ENCODE assay signal across 19 mouse cellular contexts in the genomic region with DNA sequence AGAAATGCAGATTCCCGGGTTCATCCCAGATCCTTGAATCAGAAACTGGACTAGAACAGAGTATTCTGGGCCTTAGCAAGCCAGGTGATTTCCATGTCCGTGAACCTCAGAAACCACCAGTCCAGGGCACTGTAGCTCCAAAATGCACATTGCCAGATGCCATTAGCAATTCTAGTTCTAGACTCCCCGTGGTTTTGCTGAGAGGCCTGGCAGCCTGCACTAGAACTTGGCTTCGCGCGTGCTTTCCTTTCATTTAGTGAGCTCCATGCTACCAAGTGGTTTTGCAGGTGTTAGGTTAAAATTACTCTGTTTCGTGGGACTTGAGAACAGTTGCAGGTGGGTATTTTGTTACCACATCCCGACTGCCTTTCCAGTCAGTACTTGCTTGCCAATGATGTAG.
A peak's percentile ranks its signal among the peaks of the same experiment; 100 is the strongest.
DNase-seq lines count a peak whose midpoint lies in the region; ATAC-seq and TF ChIP-seq lines count a peak whose summit lies in the region.
"Had no signal": no experiment of that assay in that cellular context is flagged by ENCODE, and none has a peak within 500 bp of the region (broad histone marks: within the 10 kb centered on the region; RNA-seq: fewer than 3 reads in every experiment).

No protein-coding gene starts in this region.

- intact Hi-C loops in left cerebral cortex, postnatal 4 days (cut with DNase I) = no loop called here
- intact Hi-C loops in left cerebral cortex, postnatal 14 days (cut with DNase I) = no loop called here

- peak; percentile 6 for DNase-seq in left cerebral cortex, postnatal 4 days
- DNase-seq in left cerebral cortex, postnatal 14 days (ENCODE audit: low spot score in 2 of 2) = no peak
- DNase-seq in brain, embryonic 14.5 days (ENCODE audit: low read depth) = peak; percentile 10
- peak; percentile 23 for DNase-seq in cerebellum, adult 9-10 months
- peak; percentile 10 to 13 for DNase-seq in cerebellum, postnatal 36 days
- DNase-seq in ovary, postnatal 36 days (ENCODE audit: low spot score) = no peak
- DNase-seq: adrenal gland, adult 2 months; adrenal gland, postnatal 36 days; heart, postnatal 10 days; kidney, adult 2 months; kidney, postnatal 4 days; right cerebral cortex, postnatal 14 days; thymus, adult 18-20 months; thymus, postnatal 25 days had no signal

- TF ChIP-seq CTCF in brain, embryonic 14.5 days (IDR thresholded peaks at IDR 0.05; ENCODE audit: borderline replicate concordance, extremely low read depth, insufficient read depth, insufficient read length) = no peak

- ATAC-seq in activated CD4-positive, CD25-positive, alpha-beta regulatory T cell, adult 4 months = no peak
- ATAC-seq: CD4-positive, CD25-positive, alpha-beta regulatory T cell, adult 4 months; forebrain, embryonic 16.5 days; intestine, embryonic 15.5 days; midbrain, embryonic 16.5 days had no signal

- TF ChIP-seq POLR2A in brain, embryonic 14.5 days (IDR thresholded peaks at IDR 0.05; ENCODE audit: borderline replicate concordance, extremely low read depth, insufficient read depth, insufficient read length, poor library complexity, severe bottlenecking) = no peak

Comparison
In these comparisons a context has a peak if more than half of its experiments do, and no peak if none do; other contexts are left out.
1. DNase-seq: peak in left cerebral cortex, postnatal 4 days (single experiment), brain, embryonic 14.5 days (single experiment), cerebellum, adult 9-10 months (single experiment) and cerebellum, postnatal 36 days (2 of 2); none in left cerebral cortex, postnatal 14 days (0 of 2) and ovary, postnatal 36 days (single experiment).